Mouse (Mus musculus): ENCODE data around the gene H2-DMb2. TPM values are rescaled to one million over a fixed set of nuclear protein-coding genes. Genes with fewer than 3 reads are reported as not detected.

H2-DMb2 gene
- polyA plus RNA-seq, 1 experiment from 2014 or later = not detected

DNA sequence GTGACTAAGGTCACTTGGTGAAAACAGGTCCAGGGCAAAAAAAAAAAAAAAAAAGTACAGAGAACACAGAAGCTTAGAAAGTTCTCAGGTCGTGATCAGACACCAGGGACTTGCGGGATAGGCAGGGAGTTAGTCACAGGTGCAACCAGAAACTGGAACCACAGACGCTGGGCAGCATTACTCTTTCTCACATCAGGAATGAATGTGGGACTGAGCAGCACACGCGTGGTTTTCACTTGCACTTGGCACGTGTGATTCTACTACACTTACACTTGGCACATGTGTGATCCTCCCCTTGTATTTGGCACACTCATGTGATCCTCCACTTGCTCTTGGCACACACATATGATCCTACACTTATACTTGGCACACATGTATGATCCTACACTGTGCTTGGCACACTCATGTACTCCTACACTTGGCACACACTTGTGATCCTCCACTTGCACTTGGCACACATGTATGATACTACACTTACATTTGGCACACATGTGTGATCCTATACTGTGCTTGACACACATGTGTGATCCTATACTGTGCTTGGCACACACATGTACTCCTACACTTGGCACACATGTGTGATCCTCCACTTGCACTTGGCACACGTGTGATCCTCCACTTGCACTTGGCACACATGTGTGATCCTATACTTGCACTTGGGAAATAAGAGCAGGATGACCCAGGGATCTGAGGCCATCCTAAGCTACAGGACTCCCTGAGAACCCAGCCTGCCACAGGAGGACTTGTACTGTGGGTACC, 35.8 kb upstream of the H2-DMb2 start:
- Histone ChIP-seq H3K36me3 (peaks cover 34% of the 10 kb centered on the region), H3K27ac (no peak overlapping the region), H3K4me2 (replicated peaks) (no peak overlapping the region), H3K27me3 (no peaks in the 10 kb centered on the region), H3K4me1 (0 out of 2 replicates have a peak, but pooled peaks cover 6% of the 10 kb centered on the region), H3K4me3 (no peak overlapping the region), H3K9ac (no peak overlapping the region), H3K9me3 (replicated peaks) (no peaks in the 10 kb centered on the region)
- no peak for ATAC-seq (ENCODE audit: low FRiP score)
- WGBS = 87% methylated on average over 7 of the region's 7 CpGs

DNA sequence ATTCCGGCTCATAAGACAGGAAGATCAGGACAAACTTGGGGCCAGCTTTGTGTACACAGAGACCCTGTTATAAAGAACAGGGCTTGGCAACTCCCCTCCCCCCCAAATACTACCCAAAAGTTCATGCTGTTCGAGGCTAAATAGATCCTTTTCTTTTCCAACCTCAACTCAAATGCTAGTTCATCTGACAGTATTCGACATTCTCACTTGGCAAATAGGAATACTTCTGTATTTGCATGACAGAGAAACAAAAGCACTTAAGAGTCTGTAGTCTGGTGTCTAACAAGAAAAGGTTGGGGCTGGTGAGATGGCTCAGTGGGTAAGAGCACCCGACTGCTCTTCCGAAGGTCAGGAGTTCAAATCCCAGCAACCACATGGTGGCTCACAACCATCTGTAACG, 34.6 kb upstream of the H2-DMb2 start:
- Histone ChIP-seq H3K9me3 (replicated peaks) (no peaks in the 10 kb centered on the region), H3K36me3 (peaks cover 46% of the 10 kb centered on the region), H3K4me2 (replicated peaks) (no peak overlapping the region), H3K4me1 (peaks cover 6% of the 10 kb centered on the region; the same call in 1 of the 2 replicates), H3K9ac (no peak overlapping the region), H3K27ac (no peak overlapping the region), H3K4me3 (no peak overlapping the region), H3K27me3 (no peaks in the 10 kb centered on the region)
- WGBS = 89% methylated on average over 5 of the region's 6 CpGs
- ATAC-seq (ENCODE audit: low FRiP score) = no peak

DNA sequence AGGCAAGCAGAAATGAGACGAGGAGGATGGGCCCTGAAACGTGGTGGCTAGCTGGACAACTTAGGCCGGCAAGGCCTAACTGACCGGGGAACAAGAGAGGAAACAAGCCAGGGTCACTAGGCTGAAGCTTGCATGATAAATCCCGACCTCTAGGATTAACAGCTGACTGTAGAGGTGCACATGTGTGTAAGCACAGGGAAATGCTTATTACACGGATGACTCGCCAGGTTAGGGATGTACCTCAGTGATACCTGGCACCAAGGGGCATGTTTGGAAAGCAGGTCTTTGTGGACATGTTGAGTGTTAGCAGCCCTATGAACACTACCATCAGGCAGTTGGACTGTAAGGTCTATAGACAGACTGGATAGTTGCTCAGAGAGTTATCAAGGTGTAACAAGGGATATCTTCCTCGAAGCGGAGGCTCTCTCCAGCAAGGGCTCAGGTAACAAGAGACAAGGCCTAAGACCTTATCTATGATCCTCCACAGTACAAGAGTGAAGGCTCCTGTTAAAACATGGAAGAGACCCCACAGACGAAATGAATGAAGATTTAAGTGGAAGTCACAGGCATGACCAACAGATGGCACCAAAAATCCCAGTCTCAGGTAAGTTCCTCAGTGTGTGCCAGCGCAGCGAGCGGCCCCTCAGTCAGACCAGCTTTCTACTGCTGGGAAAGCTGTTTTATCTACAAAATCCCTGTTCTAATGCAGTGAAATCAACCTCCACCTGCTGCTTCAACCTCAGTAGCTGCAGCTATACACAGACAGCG, 33.9 kb upstream of the H2-DMb2 start:
- peaks cover 53% of the 10 kb centered on the region for H3K36me3 ChIP-seq
- H3K27ac ChIP-seq = peak overlapping the region; percentile 36; the same call in 1 of the 2 replicates
- no peak overlapping the region for H3K9ac ChIP-seq
- 0 out of 2 replicates have a peak, but pooled peaks have one; percentile 26 for ATAC-seq (ENCODE audit: low FRiP score)
- 77% methylated on average over 14 of the region's 14 CpGs for WGBS
- peaks cover 6% of the 10 kb centered on the region; the same call in 1 of the 2 replicates for H3K4me1 ChIP-seq
- no peaks in the 10 kb centered on the region for H3K27me3 ChIP-seq
- no peak overlapping the region for H3K4me2 ChIP-seq (replicated peaks)
- H3K4me3 ChIP-seq = no peak overlapping the region
- H3K9me3 ChIP-seq (replicated peaks) = no peaks in the 10 kb centered on the region

DNA sequence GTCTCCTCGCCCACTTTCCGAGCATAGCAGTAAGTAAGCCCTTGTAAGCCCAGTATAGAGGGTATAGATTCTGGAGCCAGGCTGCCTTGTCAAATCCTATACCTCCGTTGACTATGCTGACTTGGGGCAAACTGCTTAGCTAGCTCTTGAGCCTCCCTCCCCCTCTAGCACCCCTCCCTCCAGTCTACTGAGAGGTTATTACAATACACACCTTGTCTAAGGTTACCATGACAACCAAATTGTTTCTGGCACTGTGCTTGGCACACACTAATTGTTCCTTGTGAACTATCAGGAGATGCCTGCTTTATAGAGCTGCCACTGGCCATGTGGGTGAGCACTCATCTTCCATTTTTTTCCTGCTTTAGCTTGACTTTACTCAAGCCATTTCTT, 33.3 kb upstream of the H2-DMb2 start:
- peaks cover 59% of the 10 kb centered on the region for H3K36me3 ChIP-seq
- no peak overlapping the region for H3K4me3 ChIP-seq
- H3K27me3 ChIP-seq = no peaks in the 10 kb centered on the region
- WGBS = 69% methylated on average over 3 of the region's 3 CpGs
- H3K27ac ChIP-seq = peak overlapping the region; percentile 36; the same call in 1 of the 2 replicates
- H3K4me1 ChIP-seq = peaks cover 8% of the 10 kb centered on the region
- H3K9ac ChIP-seq = no peak overlapping the region
- ATAC-seq (ENCODE audit: low FRiP score) = 0 out of 2 replicates have a peak, but pooled peaks have one; percentile 19
- no peaks in the 10 kb centered on the region for H3K9me3 ChIP-seq (replicated peaks)
- no peak overlapping the region for H3K4me2 ChIP-seq (replicated peaks)

DNA sequence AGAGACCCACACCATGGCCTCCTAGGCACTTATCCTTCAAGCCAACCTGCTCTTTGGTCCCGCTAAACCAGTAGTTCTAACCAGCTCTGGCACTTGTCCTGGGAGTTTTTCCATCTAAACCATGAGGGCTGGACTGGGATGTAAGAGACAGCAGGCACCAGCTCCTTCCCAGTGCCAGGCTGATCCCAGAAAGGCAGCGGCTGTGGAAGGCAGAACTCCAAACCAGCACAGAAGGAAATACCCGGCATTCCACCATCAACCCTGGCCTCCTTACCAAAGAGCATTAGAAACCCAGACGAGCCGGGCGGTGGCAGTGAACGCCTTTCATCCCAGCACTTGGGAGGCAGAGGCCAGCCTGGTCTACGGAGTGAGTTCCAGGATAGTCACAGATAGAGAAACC, 32.8 kb upstream of the H2-DMb2 start:
- Histone ChIP-seq H3K4me2 (replicated peaks) (no peak overlapping the region), H3K36me3 (peaks cover 64% of the 10 kb centered on the region), H3K27me3 (no peaks in the 10 kb centered on the region), H3K9me3 (replicated peaks) (no peaks in the 10 kb centered on the region), H3K4me3 (no peak overlapping the region), H3K4me1 (peaks cover 13% of the 10 kb centered on the region), H3K27ac (peak overlapping the region; percentile 44), H3K9ac (no peak overlapping the region)
- no peak for ATAC-seq (ENCODE audit: low FRiP score)
- WGBS = 71% methylated on average over 8 of the region's 8 CpGs

DNA sequence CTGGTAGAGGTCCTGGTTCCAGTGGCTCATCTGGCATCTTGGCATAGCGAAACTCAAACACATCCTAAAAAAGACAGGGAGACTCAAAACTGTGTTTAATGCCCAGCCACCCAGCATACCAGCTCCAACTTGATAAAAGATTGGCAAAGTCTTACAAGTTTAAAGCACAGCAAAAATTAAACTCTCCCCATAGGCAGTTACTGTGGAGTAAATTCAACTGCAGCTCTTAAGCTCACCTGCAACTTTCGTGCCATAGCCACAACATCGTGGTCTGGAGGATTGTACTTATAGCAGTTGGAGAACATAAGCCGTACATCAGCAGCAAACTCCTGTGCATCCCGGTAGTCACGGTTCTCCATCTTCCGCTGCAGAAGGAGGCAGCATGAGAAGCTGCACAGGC, 29.0 kb upstream of the H2-DMb2 start:
- ATAC-seq (ENCODE audit: low FRiP score) = no peak
- H3K9me3 ChIP-seq (replicated peaks) = no peaks in the 10 kb centered on the region
- H3K27me3 ChIP-seq = no peaks in the 10 kb centered on the region
- no peak overlapping the region for H3K4me3 ChIP-seq
- 92% methylated on average over 7 of the region's 7 CpGs for WGBS
- H3K36me3 ChIP-seq = peaks cover 94% of the 10 kb centered on the region
- H3K9ac ChIP-seq = no peak overlapping the region
- H3K4me2 ChIP-seq (replicated peaks) = no peak overlapping the region
- peaks cover 34% of the 10 kb centered on the region for H3K4me1 ChIP-seq
- H3K27ac ChIP-seq = no peak overlapping the region

- no peak for ATAC-seq (ENCODE audit: low FRiP score)
- Histone ChIP-seq H3K4me3 (peak overlapping the region; percentile 99), H3K27me3 (no peaks in the 10 kb centered on the region), H3K36me3 (peaks cover 67% of the 10 kb centered on the region), H3K27ac (no peak overlapping the region; the same call in 1 of the 2 replicates), H3K4me2 (replicated peaks) (peak overlapping the region; percentile 98), H3K9me3 (replicated peaks) (no peaks in the 10 kb centered on the region), H3K9ac (peak overlapping the region; percentile 98), H3K4me1 (peaks cover 30% of the 10 kb centered on the region)
- WGBS = 48% methylated on average over 7 of the region's 7 CpGs
Measured at GRCm38 (mm10) chr17:34116736-34117370, 26.3 kb upstream of the H2-DMb2 start.

GRCm38 (mm10) chr17:34117421-34118112, 25.5 kb upstream of the H2-DMb2 start:
- peak overlapping the region; percentile 100; the same call in 1 of the 2 replicates for H3K27ac ChIP-seq
- peaks cover 60% of the 10 kb centered on the region for H3K36me3 ChIP-seq
- 2% methylated on average over 5 of the region's 5 CpGs for WGBS
- H3K4me1 ChIP-seq = peaks cover 28% of the 10 kb centered on the region
- H3K9ac ChIP-seq = peak overlapping the region; percentile 98
- no peaks in the 10 kb centered on the region for H3K9me3 ChIP-seq (replicated peaks)
- H3K4me3 ChIP-seq = peak overlapping the region; percentile 99
- no peak for ATAC-seq (ENCODE audit: low FRiP score)
- H3K27me3 ChIP-seq = no peaks in the 10 kb centered on the region
- peak overlapping the region; percentile 98 for H3K4me2 ChIP-seq (replicated peaks)

DNA sequence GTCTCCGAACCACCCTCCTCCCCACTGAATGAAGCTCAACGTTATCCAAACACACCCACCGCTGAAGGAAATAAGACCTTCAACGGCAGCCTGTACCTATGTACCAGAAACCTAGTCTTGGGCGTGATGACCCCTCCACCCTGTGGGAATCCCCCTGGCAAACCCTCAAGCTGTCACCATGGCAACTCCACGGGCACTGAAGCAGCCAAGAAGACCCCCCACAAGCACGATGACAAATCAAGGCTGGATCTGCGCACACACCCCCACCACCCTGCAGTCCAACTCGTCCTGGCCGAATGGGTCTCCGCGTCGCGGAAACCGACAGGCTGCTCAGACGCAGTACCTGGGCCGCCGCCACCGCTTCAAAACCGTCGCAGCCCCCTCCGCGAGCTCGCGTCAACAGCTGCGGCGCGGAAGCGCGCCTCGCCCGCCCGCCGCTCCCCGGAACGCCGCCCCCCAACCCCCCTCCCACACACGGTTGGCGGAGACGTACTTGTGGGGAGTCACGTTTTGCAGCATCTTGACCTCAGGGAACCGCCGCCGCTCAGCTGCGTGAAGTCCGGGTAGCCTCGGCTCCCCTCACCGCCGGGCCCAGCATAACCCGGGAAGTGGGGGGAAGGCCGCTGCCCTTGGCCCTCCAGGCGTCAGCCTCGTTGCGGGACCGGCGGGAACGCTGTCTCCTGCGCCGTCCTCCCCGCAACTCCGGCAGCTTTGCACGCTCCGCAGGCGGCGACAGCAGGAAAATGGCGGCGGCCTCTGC, 24.8 kb upstream of the H2-DMb2 start:
- Histone ChIP-seq H3K4me2 (replicated peaks) (peak overlapping the region; percentile 98), H3K27me3 (no peaks in the 10 kb centered on the region), H3K36me3 (peaks cover 52% of the 10 kb centered on the region), H3K4me3 (peak overlapping the region; percentile 99), H3K9me3 (replicated peaks) (no peaks in the 10 kb centered on the region), H3K9ac (peak overlapping the region; percentile 98), H3K27ac (peak overlapping the region; percentile 100), H3K4me1 (peaks cover 30% of the 10 kb centered on the region)
- under 1% methylated on average over 64 of the region's 67 CpGs for whole genome bisulfite sequencing
- ATAC-seq (ENCODE audit: low FRiP score) = no peak

GRCm38 (mm10) chr17:34118873-34119248, 24.2 kb upstream of the H2-DMb2 start:
- ATAC-seq (ENCODE audit: low FRiP score) = no peak
- Histone ChIP-seq H3K27ac (peak overlapping the region; percentile 100), H3K36me3 (peaks cover 47% of the 10 kb centered on the region), H3K9ac (peak overlapping the region; percentile 98), H3K9me3 (replicated peaks) (no peaks in the 10 kb centered on the region), H3K4me2 (replicated peaks) (peak overlapping the region; percentile 98), H3K4me3 (peak overlapping the region; percentile 99), H3K27me3 (no peaks in the 10 kb centered on the region), H3K4me1 (peaks cover 36% of the 10 kb centered on the region)
- under 1% methylated on average over 38 of the region's 38 CpGs for WGBS
